Mouse (Mus musculus): ENCODE measurements around the gene Copg2.

Copg2 gene

DNA sequence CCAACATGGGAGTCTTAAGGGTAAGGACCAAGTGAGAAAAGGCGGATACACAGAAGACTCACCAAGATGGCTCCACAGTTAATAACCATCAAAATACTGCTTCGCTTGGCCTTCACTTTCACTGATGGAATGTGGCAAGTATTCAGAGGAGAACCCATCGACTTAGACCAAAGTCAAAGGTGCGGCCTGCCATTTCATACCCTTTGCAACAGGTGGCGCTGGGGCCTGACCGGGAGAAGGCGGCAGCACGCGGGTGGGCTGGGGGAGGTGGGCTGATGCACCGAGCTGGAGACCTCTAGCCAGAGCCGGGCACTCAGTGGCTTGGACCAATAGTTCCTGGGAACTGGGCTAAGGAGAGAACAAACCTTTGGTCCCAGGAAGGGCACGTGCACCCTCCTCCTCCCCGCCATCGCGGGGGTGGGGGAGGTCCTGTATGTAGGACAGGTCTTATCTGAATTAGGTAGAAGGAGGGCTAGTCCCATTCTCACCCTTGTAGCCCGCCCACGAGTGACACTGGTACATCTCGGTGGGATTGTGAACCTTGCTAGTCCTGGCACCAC is 163.9 kb downstream of the Copg2 start:
- DNase-seq = no peak

DNA sequence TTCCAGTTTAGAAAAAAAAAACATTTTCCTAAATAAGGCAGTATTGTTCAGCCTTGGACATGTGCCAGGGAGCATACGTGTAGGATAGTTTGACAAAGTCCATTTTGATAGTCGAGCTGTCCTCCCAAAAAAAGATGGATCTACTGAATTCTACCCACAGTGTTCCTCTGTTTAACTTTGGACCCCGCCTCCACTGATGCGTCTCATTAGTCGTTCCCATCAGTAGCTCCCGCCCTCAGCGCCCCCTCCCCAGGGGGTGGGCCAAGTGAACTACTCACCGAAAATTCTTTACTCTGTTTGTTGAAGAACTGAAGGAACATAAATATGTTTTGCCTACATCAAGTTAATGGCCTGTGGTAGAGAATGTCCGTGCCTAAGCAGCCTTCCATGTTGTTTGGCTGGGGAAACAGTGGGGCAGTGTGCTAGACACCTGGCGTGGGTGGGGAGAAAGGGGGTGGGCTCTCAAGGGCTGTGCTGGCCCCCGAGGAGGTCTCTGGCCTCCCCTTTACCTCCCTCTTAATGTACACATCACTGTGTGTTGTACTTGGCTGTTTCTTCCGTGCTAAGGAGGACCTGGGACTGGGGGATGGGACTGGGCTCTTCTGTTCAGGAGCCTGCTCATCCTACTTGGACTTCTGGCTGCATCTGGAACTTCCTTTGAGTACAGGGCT is 166.2 kb downstream of the Copg2 start:
- DNase-seq = no peak

DNA sequence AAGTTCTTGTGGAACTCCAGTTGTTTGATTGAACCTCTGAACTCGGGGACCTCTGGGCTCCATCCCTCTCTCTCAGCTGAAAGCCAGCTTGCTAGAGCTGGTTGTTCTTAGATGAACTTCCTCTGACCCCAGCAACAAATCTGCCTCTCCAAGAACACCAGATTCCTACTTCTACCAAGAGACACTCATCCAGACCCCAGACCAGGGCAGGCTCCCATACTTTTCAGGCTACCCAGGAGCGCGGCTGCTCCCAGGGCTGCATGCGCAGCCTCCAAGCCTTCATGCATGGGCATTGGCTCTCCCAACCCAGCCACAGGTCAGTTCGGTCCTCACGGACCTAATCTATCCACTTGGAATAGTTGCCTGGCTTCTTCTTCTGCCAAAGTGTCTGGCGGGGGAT is 173.3 kb downstream of the Copg2 start, which contains the start of gene Mest:
TSS of gene Mest (plus strand) at position 217 of the 400 bp plus-strand sequence.
- DNase-seq = no peak

DNA sequence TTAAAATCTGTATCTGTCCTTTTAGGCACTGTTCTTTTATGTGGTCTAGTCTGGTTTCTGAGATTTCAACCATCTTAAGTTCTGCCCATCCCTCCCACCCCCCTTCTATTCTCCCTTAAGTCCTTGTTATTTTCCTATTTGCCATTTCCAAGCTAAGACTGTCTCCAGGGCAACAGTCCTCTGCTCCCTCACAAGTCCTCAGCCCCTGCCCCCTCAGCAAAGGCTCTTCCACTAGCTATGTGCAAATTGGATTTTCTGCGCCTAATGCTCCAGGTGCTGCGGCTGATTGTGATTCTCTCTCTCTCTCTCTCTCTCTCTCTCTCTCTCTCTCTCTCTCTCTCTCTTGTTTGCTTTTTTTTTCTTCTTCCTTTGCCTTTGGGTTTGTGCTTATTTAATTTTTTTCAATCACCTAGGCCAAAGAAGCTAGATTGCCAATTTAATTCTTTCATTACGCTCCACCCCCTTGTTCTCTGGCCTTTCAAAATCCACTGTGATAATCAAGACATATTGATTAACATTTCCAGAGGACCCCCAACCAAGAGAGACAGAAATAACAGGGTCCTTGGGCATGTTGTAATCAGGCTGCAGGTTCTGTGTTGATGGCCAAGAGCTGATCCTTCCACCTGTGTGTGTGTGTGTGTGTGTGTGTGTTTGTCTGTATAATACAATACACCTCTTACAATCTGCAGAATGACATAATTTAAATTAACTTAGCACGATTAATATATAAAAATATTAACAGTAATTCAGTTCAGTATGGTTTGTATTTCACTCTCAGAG is 174.0 kb downstream of the Copg2 start:
- DNase-seq = no peak

DNA sequence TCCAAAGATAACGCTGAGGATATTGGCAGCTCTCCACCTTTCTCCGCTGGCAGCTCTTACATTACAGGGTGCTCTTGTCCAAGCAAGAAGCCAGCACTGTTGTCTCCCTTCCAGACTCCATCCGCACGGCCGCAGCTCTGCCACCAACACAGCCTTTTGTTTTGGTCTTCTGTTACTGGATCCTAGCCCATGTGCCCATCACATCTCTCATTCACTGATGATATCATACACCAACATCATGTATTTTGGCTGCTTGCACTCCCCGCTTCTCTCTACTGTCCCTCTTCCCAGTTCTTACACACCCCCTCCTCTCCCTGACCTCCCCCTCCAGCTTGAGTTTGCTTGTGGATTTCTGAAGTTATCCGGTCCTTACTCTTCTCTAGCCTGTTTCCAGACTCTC is 179.8 kb downstream of the Copg2 start:
- DNase-seq = no peak

DNA sequence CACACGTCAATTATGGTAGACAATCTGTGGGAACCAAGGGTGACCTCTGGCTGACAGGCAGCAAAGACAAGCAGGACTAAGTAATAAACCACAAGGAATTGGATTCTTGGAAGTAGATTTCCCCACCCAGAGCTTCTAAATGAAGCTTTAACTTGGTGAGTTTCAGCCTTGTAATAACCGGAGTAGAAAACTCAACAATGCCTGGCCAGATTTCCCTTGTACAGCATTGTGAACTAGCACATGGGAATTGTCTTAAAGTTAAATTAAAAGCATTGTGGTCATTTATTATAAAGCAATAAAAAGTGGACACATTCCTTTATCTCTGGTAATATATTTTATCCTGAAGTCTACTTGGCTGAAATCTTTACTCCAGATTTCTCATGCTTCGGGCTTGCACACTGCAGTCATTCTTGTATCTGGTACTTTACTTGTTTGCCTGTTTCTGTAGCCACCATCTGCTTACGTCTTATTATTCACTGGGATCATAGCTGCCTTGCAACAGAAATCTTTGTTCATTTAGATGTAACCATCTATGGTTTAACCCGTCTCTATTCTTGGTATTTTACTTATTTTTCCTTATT is 181.6 kb downstream of the Copg2 start:
- DNase-seq = no peak

DNA sequence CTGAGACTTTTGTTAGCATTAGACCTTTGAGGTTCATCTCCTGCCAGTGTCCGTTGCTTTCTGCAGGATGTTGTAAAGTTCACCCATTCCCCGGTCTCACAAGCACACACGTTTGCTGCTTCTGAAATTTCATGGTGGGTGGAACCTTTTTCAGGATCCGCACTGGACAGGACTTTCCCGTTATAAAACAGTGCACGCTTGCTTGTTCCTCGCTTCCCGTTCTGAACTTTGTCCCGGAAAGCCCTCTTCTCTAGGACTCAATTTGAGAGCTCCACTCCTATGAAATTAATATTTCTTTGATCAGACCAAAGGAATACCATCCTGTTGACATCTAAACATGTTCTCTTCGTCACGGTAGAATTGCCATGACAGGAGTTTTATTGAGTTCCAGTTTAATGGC is 182.7 kb downstream of the Copg2 start:
- no peak for DNase-seq

DNA sequence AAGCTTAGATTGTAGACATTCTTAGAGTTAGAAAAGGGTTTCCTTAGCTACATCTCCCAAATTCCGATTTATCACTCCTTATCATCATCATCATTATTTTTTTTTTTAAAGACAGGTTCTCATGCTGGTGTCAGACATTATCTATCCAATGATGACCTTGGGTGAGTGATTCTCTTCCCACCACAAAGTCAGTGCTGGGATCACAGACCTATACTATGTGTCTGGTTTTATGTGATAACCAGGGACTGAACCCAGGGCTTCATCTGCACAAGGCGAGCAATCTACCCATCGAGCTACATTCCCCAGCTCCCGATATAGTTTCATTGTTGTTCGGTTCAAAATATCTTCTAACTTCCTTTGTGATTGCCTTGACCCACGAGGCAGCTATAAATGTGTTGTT is 183.1 kb downstream of the Copg2 start:
- no peak for DNase-seq

DNA sequence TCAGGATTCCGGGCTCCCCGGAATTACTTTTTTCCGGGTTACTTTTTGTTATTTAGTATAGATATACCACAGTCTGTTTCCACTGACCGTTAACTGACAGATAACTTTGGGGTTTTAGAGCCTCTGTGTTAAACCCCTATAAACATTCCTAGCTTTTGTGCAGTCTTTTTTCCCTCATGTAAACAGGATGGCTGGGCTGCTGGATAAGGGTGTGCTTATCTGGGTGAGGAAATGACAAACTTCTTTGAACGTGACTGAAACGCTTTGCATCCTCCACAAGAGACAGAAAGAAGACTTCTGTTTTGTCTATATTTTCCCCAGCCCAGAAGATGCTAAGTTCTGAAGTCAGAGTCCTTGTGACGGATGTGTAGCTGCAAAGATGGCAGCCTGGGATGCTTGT is 184.1 kb downstream of the Copg2 start:
- DNase-seq = no peak

DNA sequence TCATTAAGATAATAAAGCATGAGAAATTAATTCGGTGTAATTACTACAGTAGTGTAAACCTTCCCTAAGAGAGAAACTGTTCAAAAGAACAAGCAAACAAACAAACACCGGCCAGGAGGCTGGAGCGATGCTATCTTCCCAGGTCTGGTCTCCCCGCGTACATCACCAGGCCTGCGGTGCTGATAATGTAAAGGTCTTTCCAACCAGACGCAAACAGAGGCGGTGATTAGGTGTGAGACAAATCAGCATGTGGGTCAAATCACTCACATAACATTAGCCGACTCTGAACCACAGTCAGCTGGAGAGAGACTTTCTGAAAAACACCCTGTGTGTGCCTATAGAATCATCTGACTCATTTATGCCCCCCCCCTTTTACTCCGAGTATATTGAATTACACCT is 185.2 kb downstream of the Copg2 start:
- no peak for DNase-seq

DNA sequence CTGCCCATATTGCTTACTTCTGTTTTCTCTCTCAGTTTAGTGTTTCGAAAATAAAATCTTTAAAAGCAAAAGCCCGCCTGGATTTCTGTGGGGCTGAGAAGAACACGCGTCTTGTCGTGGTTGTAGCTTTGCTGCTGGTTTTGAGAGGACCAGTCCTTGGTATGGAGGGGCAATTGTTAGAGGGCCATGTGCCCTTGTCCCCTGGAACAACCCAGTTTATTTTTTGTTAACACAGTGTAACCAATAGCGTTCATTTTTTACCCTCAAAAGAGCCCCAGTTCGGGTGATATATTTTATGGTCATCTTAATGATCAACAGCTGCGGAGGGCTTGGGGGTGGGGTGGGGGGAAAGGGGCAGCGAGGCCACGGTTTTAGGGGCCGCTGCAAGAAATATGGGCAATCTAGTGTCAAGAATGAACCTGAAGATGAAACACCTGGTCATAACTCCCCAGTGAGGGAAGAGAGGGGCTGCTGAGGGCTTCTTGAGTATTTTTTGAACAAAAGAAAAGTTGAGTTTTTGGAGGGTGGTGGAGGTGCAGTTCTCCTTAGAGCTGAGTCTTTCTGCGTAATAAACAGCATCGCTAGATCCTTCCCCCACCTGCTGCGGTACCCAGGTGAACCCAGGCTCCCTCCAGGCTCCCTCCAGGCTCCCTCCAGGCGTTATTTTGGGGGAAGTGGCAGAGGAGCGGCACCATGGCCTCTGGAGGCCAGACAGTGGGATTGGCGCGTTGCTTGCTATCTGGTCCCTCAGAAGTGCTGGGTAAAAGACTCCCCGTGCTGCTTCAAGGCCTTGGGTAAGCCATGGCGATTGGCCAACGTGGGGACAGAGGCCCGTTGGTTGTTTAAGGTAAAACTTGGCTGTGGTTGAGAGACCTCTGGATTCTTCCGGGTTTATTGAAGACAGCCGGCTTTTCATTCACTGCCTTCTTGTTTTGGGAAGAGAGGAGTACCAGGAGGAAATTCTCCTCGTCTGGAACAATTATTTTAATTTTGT is 185.9 kb downstream of the Copg2 start:
- no peak for DNase-seq

DNA sequence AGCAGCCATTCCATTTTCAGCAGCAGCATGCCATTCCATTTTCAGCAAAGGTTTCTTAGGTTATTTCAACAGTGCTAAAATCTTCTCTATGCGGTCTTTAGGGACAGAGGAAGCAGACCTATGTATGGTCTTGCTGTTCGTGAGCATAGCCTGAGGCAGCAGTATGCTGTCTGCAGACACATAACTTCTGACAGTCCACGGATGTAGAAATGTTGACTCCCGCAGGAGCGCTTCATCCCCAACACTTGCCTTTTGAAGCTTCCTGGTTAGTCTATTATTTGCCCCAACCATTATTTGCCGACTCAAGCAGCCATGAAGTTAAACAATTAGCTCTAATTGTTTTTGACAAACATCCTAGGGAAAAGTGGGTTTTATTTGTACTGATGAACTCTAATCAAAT is 187.5 kb downstream of the Copg2 start:
- DNase-seq = no peak

DNA sequence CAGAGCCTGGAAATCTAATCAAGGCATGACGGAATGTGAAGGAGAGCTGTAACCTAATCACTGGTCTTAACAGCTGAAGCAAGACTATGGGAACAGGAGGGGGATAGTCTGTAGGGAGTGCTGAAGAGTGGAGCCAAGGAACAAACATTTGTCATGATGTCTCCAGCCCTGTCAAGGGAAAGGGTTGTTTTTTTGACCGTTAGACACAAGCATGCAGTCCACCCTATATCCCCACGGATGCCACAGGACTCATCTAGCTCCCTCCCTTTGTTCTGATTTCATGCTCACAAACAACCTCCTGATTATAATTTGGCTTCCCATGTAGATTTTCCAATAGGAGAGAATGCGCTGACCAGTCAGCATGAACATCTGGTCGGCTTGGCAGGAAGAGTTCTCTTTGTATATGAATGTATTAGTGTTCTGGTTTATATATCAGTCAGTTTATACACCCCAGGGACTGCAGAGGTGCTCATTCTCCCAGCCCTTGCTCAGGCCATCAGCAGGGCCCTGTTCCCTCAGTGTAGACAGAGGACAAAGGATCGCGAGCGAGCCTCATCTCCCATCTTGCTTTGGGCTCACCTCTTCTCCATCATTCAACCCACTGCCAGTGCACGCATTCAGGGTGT is 192.5 kb downstream of the Copg2 start:
- no peak for DNase-seq

DNA sequence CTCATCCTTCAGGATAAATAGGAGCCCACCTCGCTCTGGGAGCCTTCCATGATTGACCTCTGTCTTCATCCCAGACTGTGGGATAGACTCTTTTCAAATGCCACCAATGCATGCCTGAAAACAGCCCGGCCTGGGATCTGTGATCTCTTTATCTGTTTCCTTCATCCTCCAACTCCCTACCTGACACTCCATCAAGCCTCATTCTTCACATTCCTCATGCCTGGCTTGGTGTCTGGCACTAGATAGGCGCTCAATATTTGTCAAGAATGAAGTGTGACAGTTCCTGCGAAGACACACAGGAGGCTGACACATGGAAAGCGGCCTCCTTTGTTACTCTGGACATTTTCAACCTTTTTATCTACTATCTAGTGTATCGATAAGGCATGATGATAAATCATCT is 193.1 kb downstream of the Copg2 start:
- no peak for DNase-seq

DNA sequence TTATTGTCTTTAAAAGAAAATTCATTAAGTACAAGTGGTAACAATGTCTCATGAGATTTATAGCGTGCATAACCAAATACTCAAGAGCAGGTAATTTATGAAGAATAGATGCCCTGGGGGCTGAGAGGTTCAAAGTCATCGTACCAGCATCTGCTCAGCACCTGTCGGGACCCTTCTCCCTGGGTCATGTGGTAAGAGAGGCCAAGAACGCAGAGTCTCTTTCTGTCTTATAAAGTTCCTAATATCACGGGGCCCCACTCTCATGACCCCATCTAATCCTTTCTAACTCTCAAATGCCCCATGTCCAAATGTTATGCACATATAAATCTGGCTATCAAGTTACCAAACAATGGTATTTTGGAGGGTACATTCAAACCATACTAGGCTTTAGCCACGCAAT is 193.7 kb downstream of the Copg2 start:
- no peak for DNase-seq

DNA sequence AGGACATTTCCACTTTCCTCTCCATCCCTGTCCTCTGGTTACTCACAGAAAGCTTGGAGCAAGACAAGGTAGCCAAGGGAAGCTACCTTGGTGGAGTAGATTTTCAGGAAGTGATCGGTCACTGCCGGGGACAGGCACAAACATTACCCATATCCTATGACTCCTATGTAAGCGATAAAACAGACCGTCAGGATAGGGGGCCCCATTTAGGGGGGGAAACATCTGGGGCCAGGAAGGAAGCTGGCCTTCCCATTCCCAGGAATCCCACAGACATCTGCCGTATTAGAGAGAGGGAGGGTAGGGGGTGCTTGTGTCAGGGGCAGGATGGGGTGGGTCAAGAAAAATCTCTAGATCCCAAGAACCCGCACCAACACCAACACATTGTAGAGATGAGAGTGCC is 196.4 kb downstream of the Copg2 start:
- no peak for DNase-seq

DNA sequence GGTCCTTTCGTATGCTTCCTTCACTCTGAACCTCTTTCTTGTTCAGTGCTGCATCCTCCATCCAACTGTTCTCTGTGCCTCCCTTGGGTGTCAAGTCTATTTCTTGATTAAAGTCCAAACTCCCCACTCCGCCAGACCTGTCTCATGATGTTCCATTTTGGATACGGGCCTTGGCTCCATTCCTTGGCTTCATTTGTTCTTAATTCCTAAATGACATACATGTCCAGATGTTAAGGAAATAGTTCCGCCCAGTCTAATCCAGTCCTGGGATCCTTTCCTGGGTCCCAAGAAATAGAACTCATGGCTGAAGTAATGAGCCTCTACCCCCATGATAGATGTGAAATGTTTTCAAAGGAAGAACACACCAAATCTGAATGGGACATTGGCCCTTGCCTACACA is 198.6 kb downstream of the Copg2 start:
- DNase-seq = no peak

Measured in cerebellum, adult 8-10 months (tissue).